ENCODE assay signal across 15 mouse cellular contexts in the genomic region with DNA sequence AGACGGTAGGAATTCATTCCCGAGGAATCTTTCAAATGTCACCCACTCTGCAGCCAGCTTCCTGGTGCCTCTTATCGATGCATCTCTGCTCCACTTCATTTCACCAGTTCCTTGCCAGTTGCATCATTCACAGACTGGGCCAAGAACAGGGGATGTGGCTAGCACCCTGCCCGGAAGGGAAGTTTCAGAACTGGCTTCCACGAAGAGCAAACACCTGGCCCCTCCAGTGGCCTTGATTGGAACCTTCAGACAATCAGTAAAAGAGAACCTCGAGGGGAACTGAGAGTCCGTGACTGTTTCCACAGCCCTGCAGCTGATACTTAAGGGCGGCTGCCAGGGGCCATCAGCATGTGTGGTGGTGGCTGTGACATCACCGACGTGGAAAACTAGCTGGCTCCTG. TPM values are rescaled to one million over a fixed set of nuclear protein-coding genes. Genes with fewer than 3 reads are reported as not detected.
DNase-seq lines count a peak whose midpoint lies in the region; ATAC-seq and TF ChIP-seq lines count a peak whose summit lies in the region.
"Had no signal": no experiment of that assay in that cellular context is flagged by ENCODE, and none has a peak within 500 bp of the region (broad histone marks: within the 10 kb centered on the region; RNA-seq: fewer than 3 reads in every experiment).

No protein-coding gene starts in this region.

- WGBS in limb, embryonic 12.5 days = 67% methylated on average over 10 of the region's 10 CpGs
- WGBS in limb, embryonic 10.5 days = 79% methylated on average over 10 of the region's 10 CpGs
- 79% methylated on average over 10 of the region's 10 CpGs for WGBS in forebrain, embryonic 13.5 days

- 0 out of 2 replicates have a peak overlapping the region, but pooled peaks have one; percentile 23 for H3K9ac ChIP-seq in limb, embryonic 12.5 days (replicated peaks)
- peak overlapping the region; percentile 49 for H3K9ac ChIP-seq in ES-Bruce4 (ENCODE audit: low read depth, poor library complexity, severe bottlenecking)
- H3K9ac ChIP-seq in forebrain, embryonic 13.5 days = no peak overlapping the region
- H3K9ac ChIP-seq: heart, embryonic 12.5 days; liver, embryonic 14.5 days had no signal

- ATAC-seq in limb, embryonic 12.5 days (ENCODE audit: insufficient number of reproducible peaks, insufficient read depth, low FRiP score, low TSS enrichment, low read depth) = no peak
- no peak for ATAC-seq in forebrain, embryonic 13.5 days
- ATAC-seq: intestine, embryonic 16.5 days had no signal

- no peak for TF ChIP-seq EP300 in ES-Bruce4 (IDR thresholded peaks at IDR 0.05; ENCODE audit: insufficient read depth, low read depth, low read length)

- H3K27me3 ChIP-seq in limb, embryonic 12.5 days = peaks cover 8% of the 10 kb centered on the region
- peaks cover 19% of the 10 kb centered on the region for H3K27me3 ChIP-seq in limb, embryonic 10.5 days (ENCODE audit: low read depth, poor library complexity, severe bottlenecking)
- H3K27me3 ChIP-seq in ES-Bruce4 (ENCODE audit: control insufficient read depth, insufficient read depth, low read length, poor library complexity, severe bottlenecking) = no peaks in the 10 kb centered on the region
- H3K27me3 ChIP-seq in forebrain, embryonic 13.5 days = peaks cover 5% of the 10 kb centered on the region; the same call in 1 of the 2 replicates

- H3K4me3 ChIP-seq in limb, embryonic 12.5 days (replicated peaks) = no peak overlapping the region
- H3K4me3 ChIP-seq in limb, embryonic 10.5 days = no peak overlapping the region
- H3K4me3 ChIP-seq in ES-Bruce4 (ENCODE audit: low read depth, low read length) = no peak overlapping the region
- H3K4me3 ChIP-seq in forebrain, embryonic 13.5 days = no peak overlapping the region
- H3K4me3 ChIP-seq: heart, embryonic 12.5 days; hindbrain, embryonic 10.5 days had no signal

- H3K27ac ChIP-seq in limb, embryonic 12.5 days = no peak overlapping the region
- H3K27ac ChIP-seq in limb, embryonic 10.5 days = no peak overlapping the region
- H3K27ac ChIP-seq in ES-Bruce4 (ENCODE audit: insufficient read depth, low read length) = peak overlapping the region; percentile 11; the same call in 1 of the 2 replicates
- H3K27ac ChIP-seq in forebrain, embryonic 13.5 days = no peak overlapping the region
- H3K27ac ChIP-seq: hindbrain, embryonic 10.5 days; liver, embryonic 14.5 days had no signal

- peaks cover 12% of the 10 kb centered on the region; the same call in 1 of the 2 replicates for H3K4me1 ChIP-seq in limb, embryonic 12.5 days (replicated peaks)
- peaks cover 20% of the 10 kb centered on the region for H3K4me1 ChIP-seq in limb, embryonic 10.5 days
- H3K4me1 ChIP-seq in ES-Bruce4 (ENCODE audit: control insufficient read depth, insufficient read depth, low read length) = peaks cover 2% of the 10 kb centered on the region
- peaks cover 19% of the 10 kb centered on the region for H3K4me1 ChIP-seq in forebrain, embryonic 13.5 days

- no peak for DNase-seq in limb, embryonic 10.5 days (ENCODE audit: low spot score)
- peak; percentile 56 for DNase-seq in 3134 (ENCODE audit: extremely low read depth, insufficient read length, low spot score)
- peak; percentile 35 for DNase-seq in induced T-regulatory cell, adult 2 months (ENCODE audit: low read depth)
- DNase-seq in right cerebral cortex, adult 2 months (ENCODE audit: low spot score in 2 of 2) = no peak
- no peak for DNase-seq in layer of hippocampus, adult 9-10 months (ENCODE audit: low spot score)
- DNase-seq: cerebellum, adult 18-20 months; kidney, postnatal 4 days had no signal

- no peak overlapping the region for H3K4me2 ChIP-seq in limb, embryonic 12.5 days
- no peak overlapping the region for H3K4me2 ChIP-seq in forebrain, embryonic 13.5 days
- H3K4me2 ChIP-seq: heart, embryonic 12.5 days; midbrain, embryonic 11.5 days had no signal

- no peak for TF ChIP-seq CTCF in ES-Bruce4 (IDR thresholded peaks at IDR 0.05; ENCODE audit: low read depth, low read length)

- H3K9me3 ChIP-seq in limb, embryonic 12.5 days = no peaks in the 10 kb centered on the region
- H3K9me3 ChIP-seq in limb, embryonic 10.5 days (replicated peaks) = no peaks in the 10 kb centered on the region
- no peaks in the 10 kb centered on the region for H3K9me3 ChIP-seq in ES-Bruce4 (replicated peaks; ENCODE audit: control insufficient read depth, insufficient read depth, low read length, poor library complexity, severe bottlenecking)
- no peaks in the 10 kb centered on the region for H3K9me3 ChIP-seq in forebrain, embryonic 13.5 days (replicated peaks)
- H3K9me3 ChIP-seq: heart, embryonic 12.5 days; hindbrain, embryonic 10.5 days had no signal

- no peaks in the 10 kb centered on the region for H3K36me3 ChIP-seq in limb, embryonic 12.5 days
- no peaks in the 10 kb centered on the region for H3K36me3 ChIP-seq in limb, embryonic 10.5 days
- H3K36me3 ChIP-seq in ES-Bruce4 (ENCODE audit: control insufficient read depth, insufficient read depth, low read length, poor library complexity, severe bottlenecking) = peaks cover 6% of the 10 kb centered on the region
- H3K36me3 ChIP-seq in forebrain, embryonic 13.5 days (ENCODE audit: poor library complexity, severe bottlenecking) = no peaks in the 10 kb centered on the region

- no peak for TF ChIP-seq POLR2A in ES-Bruce4 (IDR thresholded peaks at IDR 0.05; ENCODE audit: insufficient read depth, low read length)

RNA-seq across cellular contexts. Expression of a gene that starts 19.1 kb away (rescaled TPM):
- polyA plus RNA-seq in limb, embryonic 12.5 days (2016; fragmentation: Nextera tagmentation; extraction: Ambion mirVana) = 49.5 and 49.9 TPM in 2 replicates
- polyA plus RNA-seq in limb, embryonic 10.5 days (2016; fragmentation: Nextera tagmentation; extraction: Ambion mirVana) = 64.2 and 64.4 TPM in 2 replicates
- 34.6 and 42.1 TPM in 2 replicates for polyA plus RNA-seq in ES-Bruce4 (2011; ENCODE audit: insufficient read depth, insufficient read length, low read depth, missing spikeins)
- polyA plus RNA-seq in forebrain, embryonic 13.5 days (2015; fragmentation: Nextera tagmentation; extraction: Ambion mirVana) = 44.3 and 50.6 TPM in 2 replicates

RNA-seq across cellular contexts. Expression of a gene that starts 59.0 kb away (rescaled TPM):
- 13.4 and 18.2 TPM in 2 replicates for polyA plus RNA-seq in limb, embryonic 12.5 days (2016; fragmentation: Nextera tagmentation; extraction: Ambion mirVana)
- polyA plus RNA-seq in limb, embryonic 10.5 days (2016; fragmentation: Nextera tagmentation; extraction: Ambion mirVana) = 16.8 and 19.3 TPM in 2 replicates
- 80.8 and 85.4 TPM in 2 replicates for polyA plus RNA-seq in ES-Bruce4 (2011; ENCODE audit: insufficient read depth, insufficient read length, low read depth, missing spikeins)
- polyA plus RNA-seq in forebrain, embryonic 13.5 days (2015; fragmentation: Nextera tagmentation; extraction: Ambion mirVana) = 28.1 and 30.6 TPM in 2 replicates

Comparison
In these comparisons a context has a peak if more than half of its experiments do, and no peak if none do; other contexts are left out.
1. DNase-seq: peak in 3134 (single experiment) and induced T-regulatory cell, adult 2 months (single experiment); none in limb, embryonic 10.5 days (single experiment), right cerebral cortex, adult 2 months (0 of 2) and layer of hippocampus, adult 9-10 months (single experiment).